Mouse (Mus musculus) adrenal gland (tissue): ENCODE measurements around the gene Hspa1l.
"Not testable (repeated sequence)": the region's sequence is repeated elsewhere in the genome, so short reads cannot be mapped to it uniquely, and the experiment has no call there.

Source experiments
- intact Hi-C: fragments of 180-260 bp; cut with DNase I; formaldehyde crosslinking; loops from one replicate; pipeline ENCODE4 v1.15.1; 2025

The Hspa1l gene

DNA sequence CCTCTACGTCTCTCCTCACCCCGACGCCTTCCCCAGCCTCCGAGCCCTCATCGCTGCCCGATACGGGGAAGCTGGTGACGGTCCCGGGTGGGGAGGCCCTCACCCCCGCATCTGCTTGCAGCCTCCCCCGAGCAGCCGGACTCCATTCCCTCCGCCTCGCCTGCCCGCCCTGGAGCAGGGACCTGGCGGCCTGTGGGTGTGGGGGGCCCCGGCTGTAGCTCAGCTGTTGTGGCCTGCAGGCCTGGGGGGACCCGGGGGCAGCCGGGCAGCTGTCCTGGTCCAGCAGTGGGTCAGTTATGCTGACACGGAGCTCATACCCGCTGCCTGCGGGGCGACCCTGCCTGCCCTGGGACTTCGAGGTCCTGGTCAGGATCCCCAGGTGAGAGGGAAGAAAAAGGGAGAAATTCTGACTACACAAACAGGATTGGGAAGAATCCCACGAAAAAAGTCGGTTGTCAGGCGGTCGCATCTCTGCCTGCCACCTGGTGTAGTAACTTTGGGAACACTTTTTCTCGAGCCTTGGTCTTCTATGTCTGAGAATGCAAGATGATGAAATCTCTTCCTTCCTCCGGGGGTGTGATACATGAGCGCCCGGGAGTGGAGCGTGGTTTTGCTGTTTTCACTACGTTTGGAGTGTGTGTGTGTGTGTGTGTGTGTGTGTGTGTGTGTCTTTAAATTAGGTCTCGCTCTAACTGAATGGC lies 29.1 kb downstream of the Hspa1l start:
- intact Hi-C loops = no loop called here

DNA sequence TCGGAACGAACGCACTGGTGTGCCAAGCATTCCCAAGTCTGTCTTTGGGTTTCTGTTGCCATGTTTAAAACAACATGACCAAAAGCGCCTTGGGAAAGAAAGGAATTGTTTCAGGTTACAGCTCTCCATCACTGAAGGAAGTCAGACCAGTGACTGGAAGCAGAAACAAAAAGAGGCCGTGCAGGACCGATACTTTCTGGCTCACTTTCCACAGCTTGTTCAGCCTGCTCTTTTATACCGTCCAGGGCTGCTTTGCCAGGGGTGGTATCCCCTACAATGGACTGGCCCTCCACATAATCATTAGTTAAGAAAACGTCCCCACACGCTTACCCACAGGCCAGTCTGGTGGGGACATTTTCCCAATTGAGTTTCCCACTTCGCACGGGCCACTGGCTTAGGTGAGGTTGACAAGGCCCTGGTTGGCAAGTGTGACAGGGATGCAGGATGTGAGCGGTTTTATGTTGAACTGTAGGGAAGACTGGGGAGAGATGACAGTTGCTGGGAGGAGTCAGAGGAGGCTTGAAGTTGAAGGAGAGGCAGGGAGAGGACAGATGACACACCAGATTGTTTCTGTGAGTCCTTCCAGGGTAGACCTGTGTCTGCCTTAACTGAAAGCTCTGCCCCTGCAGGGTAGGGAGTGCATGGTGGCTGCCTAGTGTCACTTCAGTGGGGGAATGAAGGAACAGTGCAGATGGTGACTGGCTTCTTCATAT lies 29.8 kb downstream of the Hspa1l start:
- intact Hi-C loops = no loop called here

DNA sequence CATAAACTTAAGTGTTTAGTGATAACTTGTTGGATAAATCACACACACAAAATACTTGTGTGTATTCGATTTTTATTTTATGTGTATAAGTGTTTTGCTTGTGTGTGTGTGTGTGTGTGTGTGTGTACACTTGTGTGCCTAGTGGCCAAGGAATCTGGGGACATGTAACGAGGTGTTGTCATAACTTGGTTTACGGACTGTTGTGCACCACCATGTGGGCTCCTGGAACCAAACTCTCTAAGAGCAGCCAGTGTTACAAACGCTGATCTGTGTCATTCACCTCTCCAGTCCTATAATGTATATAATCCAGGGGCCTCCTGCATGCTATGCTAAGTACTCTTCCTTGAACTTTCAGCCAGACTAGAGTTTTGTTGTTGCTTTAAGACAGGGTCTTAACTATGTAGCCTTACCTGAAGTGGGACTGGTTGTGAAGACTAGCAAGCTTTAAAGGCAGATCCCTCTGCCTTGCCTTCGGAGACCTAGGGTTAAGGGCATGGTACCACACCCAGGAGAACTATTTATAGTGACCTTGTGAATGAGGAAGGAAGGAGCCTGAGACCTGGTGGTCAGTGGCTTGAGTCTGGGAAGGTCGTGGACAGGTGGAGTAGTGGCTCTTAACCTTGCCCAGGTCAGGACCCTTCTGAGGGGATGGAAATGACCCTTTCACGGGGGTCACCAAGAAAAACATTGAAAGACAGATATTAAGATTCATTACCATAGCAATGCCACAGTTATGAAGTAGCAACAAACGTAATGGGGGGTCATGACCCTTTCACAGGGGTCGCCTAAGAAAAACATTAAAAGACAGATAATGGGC lies 30.7 kb downstream of the Hspa1l start:
- intact Hi-C loops = no loop called here

DNA sequence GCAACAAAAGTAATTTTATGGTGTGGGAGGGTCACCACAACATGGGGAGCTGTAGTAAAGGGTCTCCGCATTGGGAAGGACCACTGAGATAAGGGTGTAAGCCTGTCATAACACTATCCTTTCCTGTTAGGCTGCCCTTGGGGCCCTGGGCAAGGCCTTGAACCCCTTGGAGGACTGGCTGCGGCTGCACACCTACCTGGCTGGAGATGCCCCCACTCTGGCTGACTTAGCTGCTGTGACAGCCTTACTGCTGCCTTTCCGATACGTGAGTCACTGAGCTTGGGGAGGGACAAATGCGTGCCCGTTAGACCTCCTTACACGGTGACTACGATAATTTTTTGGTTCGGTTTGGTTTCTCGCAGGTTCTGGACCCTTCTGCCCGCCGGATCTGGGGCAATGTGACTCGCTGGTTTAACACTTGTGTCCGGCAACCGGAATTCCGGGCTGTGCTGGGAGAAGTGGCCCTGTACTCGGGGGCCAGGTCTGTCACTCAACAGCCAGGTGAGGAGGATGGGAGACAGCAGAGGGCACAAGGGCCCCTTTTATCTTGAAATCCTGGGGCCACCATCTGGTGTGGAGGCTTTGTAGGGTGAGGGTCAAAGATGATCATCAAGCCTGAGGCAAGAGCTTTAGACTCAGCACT lies 31.7 kb downstream of the Hspa1l start:
- intact Hi-C loops = no loop called here

DNA sequence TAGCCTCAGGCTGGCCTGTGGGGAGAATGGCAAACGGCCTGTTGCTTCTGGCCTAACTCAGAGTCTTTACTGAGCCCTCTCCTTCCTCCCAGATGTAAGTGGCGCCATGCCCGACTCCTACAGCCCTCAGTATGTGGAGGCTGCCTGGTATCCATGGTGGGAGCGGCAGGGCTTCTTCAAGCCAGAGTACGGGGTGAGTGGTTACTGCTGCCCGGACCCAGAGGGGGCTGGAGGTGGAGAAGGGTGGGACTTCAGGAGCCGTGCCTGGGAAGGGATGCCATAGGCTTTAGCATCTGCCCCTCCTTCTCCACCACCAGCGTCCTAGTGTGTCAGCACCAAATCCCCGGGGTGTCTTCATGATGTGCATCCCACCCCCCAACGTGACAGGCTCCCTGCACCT lies 32.7 kb downstream of the Hspa1l start:
- intact Hi-C loops = no loop called here

DNA sequence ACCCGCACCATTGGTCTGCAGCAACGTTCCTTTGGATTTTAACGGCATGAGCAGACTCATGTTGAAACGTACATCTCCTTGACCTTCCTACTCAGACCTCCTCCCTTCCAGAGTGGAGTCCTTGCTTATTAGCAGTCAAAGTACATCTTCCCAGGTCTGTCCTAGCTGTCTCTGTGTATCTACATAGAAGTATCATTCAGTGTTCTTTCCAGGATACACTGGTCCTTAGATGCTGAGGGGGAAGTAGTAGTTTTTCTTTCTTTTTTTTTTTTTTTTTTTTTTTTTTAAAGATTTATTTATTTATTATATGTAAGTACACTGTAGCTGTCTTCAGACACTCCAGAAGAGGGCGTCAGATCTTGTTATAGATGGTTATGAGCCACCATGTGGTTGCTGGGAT lies 33.4 kb downstream of the Hspa1l start:
- intact Hi-C loops = not testable (repeated sequence)

DNA sequence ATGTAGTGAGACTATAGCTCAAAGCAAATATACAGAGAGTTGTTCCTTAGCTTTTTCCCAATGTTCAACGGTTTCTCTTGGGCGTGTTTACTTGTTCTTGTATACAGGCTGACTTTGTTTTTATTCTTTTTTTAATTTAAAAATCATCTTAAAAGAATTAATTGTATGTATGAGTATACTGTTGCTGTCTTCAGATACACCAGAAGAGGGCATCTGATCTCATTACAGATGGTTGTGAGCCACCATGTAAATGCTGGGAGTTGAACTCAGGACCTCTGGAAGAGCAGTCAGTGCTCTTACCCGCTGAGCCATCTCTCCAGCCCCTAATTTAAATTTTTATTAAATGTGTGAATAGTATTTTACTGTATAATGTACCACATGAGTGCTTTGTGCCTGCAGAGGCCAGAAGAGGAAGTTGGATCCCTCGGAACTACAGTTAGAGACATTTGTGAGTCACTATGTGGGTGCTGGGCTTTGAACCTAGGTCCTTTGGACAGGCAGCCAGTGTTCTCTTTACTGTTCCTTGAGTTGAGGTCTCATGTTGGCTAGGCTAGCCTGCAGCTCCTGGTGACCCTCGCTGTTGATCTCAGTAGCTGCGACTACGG lies 35.0 kb downstream of the Hspa1l start:
- intact Hi-C loops = no loop called here

DNA sequence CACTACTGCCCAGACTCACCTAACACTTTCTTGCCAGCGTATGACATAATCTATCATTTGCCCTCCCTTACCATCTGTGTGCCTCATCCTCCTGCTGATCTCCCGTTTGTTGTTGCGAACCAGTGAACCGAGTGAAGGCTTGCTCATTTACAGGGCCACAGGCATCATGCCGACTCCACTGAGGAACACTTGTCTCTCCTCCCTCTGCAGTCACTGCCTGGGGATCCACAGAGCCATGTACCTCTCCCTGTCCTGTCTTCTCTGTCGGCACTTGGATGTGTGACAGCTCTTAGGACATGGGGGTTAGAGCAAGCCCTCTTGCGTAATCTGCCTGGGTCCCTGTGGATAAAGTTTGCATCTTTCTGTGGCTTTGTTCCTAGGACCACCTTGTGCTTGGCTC lies 37.1 kb downstream of the Hspa1l start:
- intact Hi-C loops = no loop called here

DNA sequence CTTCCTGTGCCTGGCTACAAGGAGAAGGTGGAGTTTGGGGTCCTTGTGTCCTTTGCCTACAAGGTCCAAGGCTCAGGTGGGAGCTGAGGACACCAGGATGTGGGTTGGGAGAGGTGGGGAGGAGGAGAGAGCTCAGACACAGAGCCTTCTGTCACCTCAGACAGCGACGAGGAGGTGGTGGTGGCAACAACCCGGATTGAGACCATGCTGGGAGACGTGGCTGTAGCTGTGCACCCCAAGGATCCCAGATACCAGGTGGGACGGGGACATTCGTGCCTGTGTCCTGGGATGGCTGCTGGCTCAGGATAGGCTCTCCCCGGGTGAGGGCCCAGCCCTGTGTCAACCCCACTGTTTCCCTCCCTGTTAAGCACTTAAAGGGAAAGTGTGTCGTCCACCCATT lies 38.9 kb downstream of the Hspa1l start:
- intact Hi-C loops = no loop called here

DNA sequence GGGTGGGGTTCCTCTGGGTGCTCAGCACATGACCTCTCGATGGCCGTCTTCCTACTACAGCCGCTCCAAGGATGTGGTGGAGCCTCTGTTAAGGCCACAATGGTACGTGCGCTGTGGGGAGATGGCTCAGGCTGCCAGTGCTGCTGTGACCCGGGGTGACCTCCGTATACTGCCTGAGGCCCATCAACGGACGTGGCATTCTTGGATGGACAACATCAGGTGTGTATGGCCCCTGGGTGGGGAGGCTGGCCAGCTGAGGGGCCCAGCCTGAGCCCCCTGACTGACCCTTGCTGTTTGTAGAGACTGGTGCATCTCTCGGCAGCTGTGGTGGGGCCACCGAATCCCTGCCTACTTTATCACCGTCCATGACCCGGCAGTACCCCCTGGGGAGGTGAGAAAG lies 39.9 kb downstream of the Hspa1l start:
- intact Hi-C loops = no loop called here

DNA sequence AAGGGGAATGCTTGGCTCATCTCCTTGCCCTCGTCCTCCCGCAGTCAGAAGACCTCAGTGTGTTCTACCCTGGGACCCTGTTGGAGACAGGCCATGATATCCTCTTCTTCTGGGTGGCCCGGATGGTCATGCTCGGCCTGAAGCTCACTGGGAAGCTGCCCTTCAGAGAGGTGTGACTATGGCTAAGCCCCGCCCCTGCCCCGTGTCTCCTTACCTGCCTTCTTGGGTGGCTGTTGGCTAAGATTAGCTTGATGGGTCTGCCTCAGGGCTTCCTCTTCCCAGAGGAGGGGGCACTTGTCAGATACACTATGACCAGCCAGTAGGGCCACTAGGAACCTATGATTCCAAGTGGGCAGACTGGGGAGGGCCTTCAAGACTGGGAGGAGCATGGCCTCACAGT lies 40.7 kb downstream of the Hspa1l start:
- intact Hi-C loops = no loop called here

DNA sequence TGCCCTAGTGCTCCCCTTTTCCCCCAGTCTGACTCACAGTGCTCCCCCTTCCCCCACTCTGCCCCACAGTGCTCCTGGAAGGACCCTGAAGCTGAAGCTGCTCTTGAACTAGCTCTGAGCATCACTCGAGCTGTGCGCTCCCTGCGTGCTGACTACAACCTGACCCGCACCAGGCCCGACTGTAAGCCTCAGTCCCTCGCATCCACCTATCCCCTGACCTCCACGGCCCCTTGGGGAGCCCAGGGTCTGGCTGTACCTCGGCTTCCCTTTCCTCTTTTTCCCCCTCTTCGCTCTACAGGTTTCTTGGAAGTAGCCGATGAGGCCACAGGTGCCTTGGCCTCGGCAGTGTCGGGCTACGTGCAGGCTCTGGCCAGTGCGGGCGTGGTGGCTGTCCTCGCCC lies 42.8 kb downstream of the Hspa1l start:
- intact Hi-C loops = no loop called here

DNA sequence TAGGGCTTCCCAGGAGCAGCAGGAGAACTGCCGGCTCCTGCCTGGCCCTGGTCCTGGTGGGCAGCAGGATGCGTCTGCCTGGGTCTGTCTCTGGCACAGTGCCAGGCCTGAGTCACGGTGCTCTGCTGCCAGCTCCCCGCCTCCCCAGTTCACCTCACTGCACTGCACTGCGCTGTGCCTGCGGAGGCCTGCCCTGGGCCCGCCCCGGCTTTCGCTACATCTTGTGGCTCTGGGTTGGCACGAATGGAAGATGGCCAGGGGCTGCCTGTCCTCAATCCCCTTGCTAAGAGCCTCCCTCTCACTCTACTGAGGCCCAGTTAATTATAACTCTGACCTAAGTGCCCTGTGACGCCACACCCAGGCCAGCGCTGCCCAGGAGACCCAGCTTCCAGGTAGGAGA lies 43.9 kb downstream of the Hspa1l start, which contains the start of gene Vwa7:
Vwa7 (plus strand) TSS at position 204 of the 400 bp plus-strand sequence.
- intact Hi-C loops = no loop called here

DNA sequence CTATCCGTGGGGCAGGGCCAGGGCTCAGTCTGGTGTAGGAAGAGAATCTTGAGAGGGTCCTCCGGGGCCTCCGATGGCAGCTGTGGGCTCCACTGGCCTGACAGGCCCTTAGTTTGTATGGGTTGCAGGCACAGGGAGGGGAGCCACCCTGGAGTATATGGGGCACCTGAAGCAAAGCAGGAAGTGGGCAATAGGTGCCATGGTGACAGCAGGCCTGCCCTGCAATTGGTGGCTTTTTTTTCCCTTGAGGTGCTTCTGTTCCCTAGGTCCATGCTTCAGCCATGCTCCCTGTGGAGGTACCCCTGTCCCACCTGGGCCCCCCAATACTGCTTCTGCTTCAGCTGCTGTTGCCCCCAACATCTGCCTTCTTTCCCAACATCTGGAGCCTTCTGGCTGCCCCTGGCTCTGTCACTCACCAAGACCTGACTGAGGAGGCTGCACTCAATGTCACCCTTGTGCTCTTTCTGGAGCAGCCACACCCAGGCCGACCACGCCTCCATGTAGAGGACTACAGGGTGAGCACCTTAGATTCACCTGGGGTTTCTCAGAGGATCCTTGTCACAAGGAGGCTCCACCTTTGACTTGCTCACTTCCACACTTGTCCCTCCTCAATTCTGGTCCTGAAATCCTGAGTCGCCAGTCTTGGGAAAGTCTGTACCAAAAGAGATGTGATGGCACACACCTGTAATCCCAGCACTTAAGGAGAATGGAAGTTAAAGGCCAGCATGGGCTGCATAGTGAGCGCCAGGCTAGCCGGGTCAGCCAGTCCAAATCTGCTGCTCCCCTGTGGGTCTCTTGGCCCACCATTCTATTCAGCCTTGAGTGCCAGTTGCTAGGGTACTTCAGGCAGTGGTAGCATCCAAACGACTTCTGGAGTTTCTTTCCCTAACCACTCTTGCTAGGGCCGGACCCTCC lies 44.5 kb downstream of the Hspa1l start:
- intact Hi-C loops = no loop called here

DNA sequence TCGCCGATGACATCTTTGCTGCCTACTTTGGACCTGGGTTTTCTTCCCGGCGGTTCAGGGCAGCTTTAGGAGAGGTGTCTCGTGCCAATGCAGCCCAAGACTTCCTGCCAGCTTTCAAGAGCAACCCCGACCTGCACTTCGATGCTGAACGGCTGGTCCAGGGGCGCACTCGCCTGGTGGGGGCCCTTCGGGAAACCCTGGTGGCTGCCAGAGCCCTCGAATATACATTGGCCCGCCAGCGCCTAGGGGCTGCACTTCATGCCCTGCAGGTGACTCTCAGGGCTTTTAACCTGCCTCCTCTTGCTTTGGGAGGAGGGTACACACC lies 45.2 kb downstream of the Hspa1l start:
- intact Hi-C loops = no loop called here

DNA sequence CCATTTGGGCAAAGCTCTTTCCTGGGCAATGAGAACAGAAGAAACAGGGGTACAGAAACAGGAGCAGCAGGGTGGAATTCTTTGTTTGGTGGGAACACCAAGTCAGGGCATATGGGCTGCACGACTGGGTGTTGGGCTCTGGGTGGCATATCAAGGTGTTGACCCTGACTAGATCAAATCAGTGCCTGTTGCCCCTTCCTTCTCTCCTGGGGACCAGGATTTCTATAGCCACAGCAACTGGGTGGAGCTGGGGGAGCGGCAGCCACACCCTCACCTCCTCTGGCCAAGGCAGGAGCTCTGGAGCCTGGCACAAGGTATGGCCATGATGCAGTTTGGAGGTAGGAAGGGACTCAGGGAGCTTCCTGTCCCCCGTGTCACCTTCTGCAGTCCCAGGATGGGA lies 45.7 kb downstream of the Hspa1l start:
- intact Hi-C loops = no loop called here

DNA sequence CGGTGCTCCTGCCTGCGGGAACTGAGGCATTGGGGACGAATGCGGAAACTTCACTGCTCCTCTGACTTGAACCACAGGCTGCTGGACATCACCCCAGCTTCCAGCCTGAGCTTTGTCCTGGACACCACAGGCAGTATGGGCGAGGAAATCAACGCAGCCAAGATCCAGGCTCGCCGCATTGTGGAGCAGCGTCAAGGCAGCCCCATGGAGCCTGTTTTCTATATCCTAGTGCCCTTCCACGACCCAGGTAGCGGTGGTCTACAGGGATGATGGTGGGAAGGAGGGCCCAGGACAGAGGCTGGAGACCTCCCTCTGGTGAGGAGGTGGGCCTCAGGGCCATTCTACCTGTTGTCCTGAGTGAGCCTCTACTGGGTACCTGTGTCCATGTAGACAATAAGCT lies 47.4 kb downstream of the Hspa1l start:
- intact Hi-C loops = loop anchor here (5.0 to 10.0 kb wide), 3 partner anchors 42 to 215 kb away; partner anchors contain the start of genes Atp6v1g2, Ly6g5c and Nfkbil1

DNA sequence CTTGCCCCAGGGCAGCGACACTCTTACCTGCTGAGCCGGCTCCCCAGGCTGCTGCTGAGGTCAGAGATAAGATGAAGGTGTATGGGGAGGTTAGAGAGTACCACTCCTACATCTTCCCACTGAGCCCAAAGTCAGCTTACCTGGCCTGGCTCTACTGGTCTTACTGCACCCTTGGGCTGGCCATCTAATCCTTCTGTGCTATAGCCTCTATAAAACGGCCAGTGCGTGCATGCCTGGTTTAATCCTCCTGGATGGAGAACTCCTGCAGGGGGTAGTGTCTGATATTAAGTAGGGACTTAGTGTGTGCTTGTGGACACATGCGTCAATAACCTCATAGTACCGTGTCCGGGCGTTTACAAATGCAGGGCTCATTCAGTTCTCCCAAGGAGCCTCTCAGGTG lies 48.0 kb downstream of the Hspa1l start:
- intact Hi-C loops = loop anchor here (5.0 to 10.0 kb wide), 3 partner anchors 42 to 214 kb away; partner anchors contain the start of genes Atp6v1g2, Ly6g5c and Nfkbil1

DNA sequence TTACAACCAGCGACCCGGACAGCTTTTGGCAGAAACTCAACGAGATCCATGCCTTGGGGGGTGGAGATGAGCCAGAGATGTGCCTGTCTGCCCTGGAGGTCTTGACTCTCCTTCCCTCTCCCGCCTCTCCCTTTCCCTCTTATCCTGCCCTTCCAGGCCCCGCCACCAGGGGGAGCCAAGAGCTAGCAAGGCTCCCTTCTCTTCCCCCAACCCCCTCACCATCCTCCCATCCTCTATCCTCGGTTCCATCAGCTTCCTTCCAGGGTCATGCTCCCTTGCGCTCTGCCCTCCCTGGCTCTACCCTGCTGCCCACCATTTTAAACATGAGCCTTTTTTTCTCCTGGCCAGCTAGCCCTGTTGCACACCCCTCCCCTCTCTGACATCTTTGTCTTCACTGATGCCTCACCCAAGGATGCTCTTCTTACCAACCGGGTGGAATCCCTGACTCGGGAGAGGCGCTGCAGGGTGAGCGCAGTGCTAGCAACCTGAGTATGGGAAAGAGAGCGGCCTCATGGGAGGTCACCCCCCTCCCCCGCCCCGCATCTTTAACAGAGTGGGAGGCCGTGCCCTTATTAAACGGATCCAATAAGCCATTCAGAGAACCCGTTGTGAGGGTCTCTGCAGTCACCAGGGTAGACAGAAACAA lies 48.8 kb downstream of the Hspa1l start:
- intact Hi-C loops = loop anchor here (5.0 to 10.0 kb wide), 3 partner anchors 41 to 214 kb away; partner anchors contain the start of genes Atp6v1g2, Ly6g5c and Nfkbil1
